Mouse (Mus musculus) liver (tissue): ENCODE data around the gene Mcam.
A peak's percentile ranks its signal among the peaks of the same experiment; 100 is the strongest.

Experiments used
- DNase-seq: peaks from one replicate; pipeline ENCODE4 v3.0.0-alpha.2; 2020; ENCODE audit warnings: mixed read lengths

Mcam gene

GRCm38 (mm10) chr9:44134101-44134850, at the start of gene Mcam:
Gene Mcam, plus strand, starts transcription at chr9:44134469.
- peak; percentile 43 for DNase-seq

GRCm38 (mm10) chr9:44084659-44085229, 49.5 kb upstream of the Mcam start:
- peak; percentile 95 for DNase-seq

- no peak for DNase-seq
Observed at GRCm38 (mm10) chr9:44085276-44085675, 49.0 kb upstream of the Mcam start.

GRCm38 (mm10) chr9:44085741-44086665, 48.3 kb upstream of the Mcam start:
- no peak for DNase-seq

- no peak for DNase-seq
Observed at GRCm38 (mm10) chr9:44086960-44087359, 47.3 kb upstream of the Mcam start.

GRCm38 (mm10) chr9:44087761-44088455, 46.4 kb upstream of the Mcam start:
- no peak for DNase-seq

GRCm38 (mm10) chr9:44088877-44089608, 45.2 kb upstream of the Mcam start:
- no peak for DNase-seq

GRCm38 (mm10) chr9:44093612-44094503, 40.4 kb upstream of the Mcam start:
- peak; percentile 75 for DNase-seq

GRCm38 (mm10) chr9:44094737-44095136, 39.5 kb upstream of the Mcam start:
- no peak for DNase-seq

GRCm38 (mm10) chr9:44095781-44096180, 38.5 kb upstream of the Mcam start:
- no peak for DNase-seq

- DNase-seq: no peak
Observed at GRCm38 (mm10) chr9:44096536-44096935, 37.7 kb upstream of the Mcam start.

GRCm38 (mm10) chr9:44101490-44101889, 32.8 kb upstream of the Mcam start, which contains the start of gene Mfrp:
Gene Mfrp, plus strand, starts transcription at chr9:44101729.
- no peak for DNase-seq

- DNase-seq: no peak
Observed at GRCm38 (mm10) chr9:44104881-44105280, 29.4 kb upstream of the Mcam start.

- DNase-seq: no peak
Observed at GRCm38 (mm10) chr9:44105781-44106180, 28.5 kb upstream of the Mcam start.

GRCm38 (mm10) chr9:44106182-44106581, 28.1 kb upstream of the Mcam start:
- no peak for DNase-seq

- no peak for DNase-seq
Observed at GRCm38 (mm10) chr9:44106596-44106995, 27.7 kb upstream of the Mcam start.

GRCm38 (mm10) chr9:44107110-44107509, 27.2 kb upstream of the Mcam start, which contains the start of gene C1qtnf5:
Gene C1qtnf5, plus strand, starts transcription at chr9:44107245.
- peak; percentile 42 for DNase-seq

GRCm38 (mm10) chr9:44107557-44108179, 26.6 kb upstream of the Mcam start:
- DNase-seq: peak; percentile 34

GRCm38 (mm10) chr9:44108269-44109055, 25.8 kb upstream of the Mcam start:
- DNase-seq: no peak
